14 mouse cellular contexts compared by ENCODE assay signal in the genomic region with DNA sequence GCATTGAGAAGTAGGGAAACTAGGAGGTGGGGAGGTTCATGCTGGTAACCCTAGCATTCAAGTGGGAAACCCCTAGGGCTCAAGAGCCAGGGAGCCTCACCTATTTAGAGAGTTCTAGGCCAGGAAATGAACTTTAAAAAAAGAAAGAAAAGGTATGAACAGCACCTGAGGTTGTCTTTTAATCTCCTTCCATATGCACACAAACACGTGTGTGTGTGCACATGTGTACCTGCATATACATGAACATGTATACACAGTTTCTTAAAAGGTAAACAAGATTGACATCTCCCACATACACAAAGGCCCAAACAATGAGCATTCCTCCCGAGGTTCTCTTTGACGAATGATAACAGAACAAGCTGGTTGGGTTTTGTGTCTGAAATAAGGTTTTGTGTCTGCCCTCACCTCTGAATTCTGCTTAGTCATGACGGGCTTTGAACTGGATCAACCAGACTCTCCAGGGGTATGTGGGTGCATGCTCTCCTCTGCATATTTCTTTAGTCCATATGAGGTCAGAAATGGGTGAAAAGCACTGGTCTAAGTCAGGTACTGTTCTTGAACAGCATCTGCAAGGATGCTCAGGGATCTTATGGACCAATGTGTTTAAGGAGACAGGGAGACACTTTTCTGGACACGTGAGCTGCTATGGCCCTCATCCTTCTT. TPM values are rescaled to one million over a fixed set of nuclear protein-coding genes. Genes with fewer than 3 reads are reported as not detected.
DNase-seq lines count a peak whose midpoint lies in the region; ATAC-seq and TF ChIP-seq lines count a peak whose summit lies in the region.
"Had no signal": no experiment of that assay in that cellular context is flagged by ENCODE, and none has a peak within 500 bp of the region (broad histone marks: within the 10 kb centered on the region; RNA-seq: fewer than 3 reads in every experiment).

No protein-coding gene starts in this region.

- no peak overlapping the region for H3K4me3 ChIP-seq in heart, embryonic 10.5 days
- H3K4me3 ChIP-seq in lung, postnatal 0 days (ENCODE audit: low read depth, low read length), result no peak overlapping the region
- H3K4me3 ChIP-seq in G1E (ENCODE audit: low read depth, low read length) (peak overlapping the region; percentile 15; the same call in 1 of the 2 replicates), myocyte (no peak overlapping the region)
- H3K4me3 ChIP-seq: lung, embryonic 15.5 days had no signal

- peaks cover 46% of the 10 kb centered on the region for H3K4me1 ChIP-seq in heart, embryonic 10.5 days
- H3K4me1 ChIP-seq in lung, postnatal 0 days (ENCODE audit: insufficient read depth, low read depth, low read length), result peaks cover 28% of the 10 kb centered on the region; the same call in 1 of the 2 replicates
- peaks cover 52% of the 10 kb centered on the region for H3K4me1 ChIP-seq in G1E (ENCODE audit: insufficient read depth, low read depth, low read length)

- ATAC-seq in lung, postnatal 0 days, result no peak
- no peak for ATAC-seq in G1E (ENCODE audit: extremely low read depth, insufficient number of reproducible peaks, low FRiP score, poor library complexity, severe bottlenecking)
- ATAC-seq: forebrain, embryonic 14.5 days had no signal

- peaks cover 24% of the 10 kb centered on the region for H3K79me2 ChIP-seq in myocyte (ENCODE audit: control insufficient read depth, insufficient read depth)

- no peak overlapping the region for H3K9ac ChIP-seq in lung, postnatal 0 days (replicated peaks; ENCODE audit: low read depth)
- H3K9ac ChIP-seq: heart, embryonic 15.5 days; lung, embryonic 15.5 days had no signal

- H3K36me3 ChIP-seq in heart, embryonic 10.5 days, result peaks cover 15% of the 10 kb centered on the region; the same call in 1 of the 2 replicates
- H3K36me3 ChIP-seq in lung, postnatal 0 days (ENCODE audit: insufficient read depth, low read length), result no peaks in the 10 kb centered on the region
- H3K36me3 ChIP-seq in G1E (replicated peaks), result peaks cover 31% of the 10 kb centered on the region
- H3K36me3 ChIP-seq in myocyte (ENCODE audit: control insufficient read depth, insufficient read depth), result no peaks in the 10 kb centered on the region
- H3K36me3 ChIP-seq: lung, embryonic 15.5 days had no signal

- WGBS in heart, embryonic 10.5 days, result 85% methylated on average over 5 of the region's 5 CpGs
- WGBS in lung, postnatal 0 days, result 61% methylated on average over 5 of the region's 5 CpGs

- 0 out of 2 replicates have a peak overlapping the region, but pooled peaks have one; percentile 67 for H3K27ac ChIP-seq in heart, embryonic 10.5 days
- H3K27ac ChIP-seq in lung, postnatal 0 days (ENCODE audit: low read length), result peak overlapping the region; percentile 47; the same call in 1 of the 2 replicates
- H3K27ac ChIP-seq: kidney, postnatal 0 days; lung, embryonic 15.5 days had no signal

- no peak for TF ChIP-seq CTCF in lung, postnatal 0 days (IDR thresholded peaks at IDR 0.05)
- TF ChIP-seq CTCF in G1E (IDR thresholded peaks at IDR 0.05; ENCODE audit: low read depth, low read length), result no peak

- no peak overlapping the region for H3K4me2 ChIP-seq in lung, postnatal 0 days (replicated peaks; ENCODE audit: low read depth, low read length)
- peak overlapping the region; percentile 91 for H3K4me2 ChIP-seq in myocyte (ENCODE audit: low read depth)

- no peak for TF ChIP-seq POLR2A in myocyte (IDR thresholded peaks at IDR 0.05; ENCODE audit: insufficient read length, low read depth)

- H3K27me3 ChIP-seq in heart, embryonic 10.5 days (ENCODE audit: insufficient read depth, poor library complexity, severe bottlenecking), result no peaks in the 10 kb centered on the region
- H3K27me3 ChIP-seq in lung, postnatal 0 days (replicated peaks; ENCODE audit: insufficient read depth, low read length), result no peaks in the 10 kb centered on the region
- H3K27me3 ChIP-seq in G1E (ENCODE audit: insufficient read depth, low read length), result no peaks in the 10 kb centered on the region
- no peaks in the 10 kb centered on the region for H3K27me3 ChIP-seq in myocyte (ENCODE audit: control insufficient read depth, insufficient read depth, insufficient read length)
- H3K27me3 ChIP-seq: heart, embryonic 15.5 days; lung, embryonic 15.5 days had no signal

- no peak overlapping the region for H3ac ChIP-seq in myocyte (ENCODE audit: control insufficient read depth, insufficient read length)

- DNase-seq in heart, embryonic 10.5 days (ENCODE audit: low spot score), result no peak
- DNase-seq in heart, postnatal 25 days (ENCODE audit: low spot score), result no peak
- no peak for DNase-seq in lung, postnatal 0 days (ENCODE audit: low spot score)
- DNase-seq in lung, postnatal 25 days (ENCODE audit: low spot score), result no peak
- DNase-seq in G1E (ENCODE audit: low spot score), result no peak
- DNase-seq in spleen, postnatal 10 days (ENCODE audit: low spot score in 2 of 2), result no peak
- DNase-seq in left cerebral cortex, postnatal 14 days (ENCODE audit: low spot score in 2 of 2), result no peak
- DNase-seq: B cell, adult 2 months; thymus, postnatal 25 days had no signal

- intact Hi-C loops in heart, postnatal 25 days (cut with DNase I), result no loop called here
- intact Hi-C loops in left cerebral cortex, postnatal 14 days (cut with DNase I), result no loop called here

- TF ChIP-seq EP300 in lung, postnatal 0 days (IDR thresholded peaks at IDR 0.05), result no peak

- no peaks in the 10 kb centered on the region for H3K9me3 ChIP-seq in heart, embryonic 10.5 days
- no peaks in the 10 kb centered on the region for H3K9me3 ChIP-seq in lung, postnatal 0 days (ENCODE audit: low read length)
- no peaks in the 10 kb centered on the region for H3K9me3 ChIP-seq in G1E (replicated peaks)
- H3K9me3 ChIP-seq: heart, embryonic 15.5 days; lung, embryonic 15.5 days had no signal

TF ChIP-seq in myocyte, 11 proteins besides CTCF, POLR2A, EP300 and RAD21:
- TF ChIP-seq MYOD1 (IDR thresholded peaks at IDR 0.05; ENCODE audit: control insufficient read depth in 1 of 3, insufficient read length in 2 of 3, low read depth in 2 of 3), result no peak

RNA-seq across cellular contexts. Expression of a gene that starts 2.5 kb away (rescaled TPM):
- 17.0 and 17.3 TPM in 2 replicates for polyA plus RNA-seq in heart, embryonic 10.5 days (2016; fragmentation: Nextera tagmentation; extraction: Ambion mirVana)
- 1 to 10 TPM; 5.6 to 7.5 TPM for total RNA-seq in heart, postnatal 25 days (2021)
- 16.7 and 21.5 TPM in 2 replicates for polyA plus RNA-seq in lung, postnatal 0 days (2015; fragmentation: Nextera tagmentation; extraction: Ambion mirVana)
- 5.1 and 25.4 TPM in 2 replicates for total RNA-seq in G1E (2014; fragmentation: Nextera tagmentation)
- total RNA-seq in G1E (2017), result 6.8 and 8.0 TPM in 2 replicates
- 6.5 and 6.9 TPM in 2 replicates for polyA plus RNA-seq in G1E (2012)
- 9.5 TPM for polyA plus RNA-seq in myocyte (2012; fragmentation: generic; extraction: Trizol)
- 10 to 100 TPM; 52.1 to 55.4 TPM for total RNA-seq in left cerebral cortex, postnatal 14 days (2021)

RNA-seq across cellular contexts. Expression of a gene that starts 3.5 kb away (rescaled TPM):
- polyA plus RNA-seq in heart, embryonic 10.5 days (2016; fragmentation: Nextera tagmentation; extraction: Ambion mirVana), result 5.4 and 5.5 TPM in 2 replicates
- 1 to 10 TPM; 3.4 to 4.2 TPM for total RNA-seq in heart, postnatal 25 days (2021)
- 4.1 and 4.6 TPM in 2 replicates for polyA plus RNA-seq in lung, postnatal 0 days (2015; fragmentation: Nextera tagmentation; extraction: Ambion mirVana)
- total RNA-seq in G1E (2014; fragmentation: Nextera tagmentation) (3.9 and 4.2 TPM in 2 replicates), G1E (2017) (3.8 and 4.0 TPM in 2 replicates)
- polyA plus RNA-seq in G1E (2012) (6.9 and 8.1 TPM in 2 replicates), myocyte (2012; fragmentation: generic; extraction: Trizol) (3.0 TPM)
- 1 to 10 TPM; 4.0 to 4.1 TPM for total RNA-seq in left cerebral cortex, postnatal 14 days (2021)

RNA-seq across cellular contexts. Expression of a gene that starts 58.1 kb away (rescaled TPM):
- 34.4 and 46.6 TPM in 2 replicates for polyA plus RNA-seq in heart, embryonic 10.5 days (2016; fragmentation: Nextera tagmentation; extraction: Ambion mirVana)
- total RNA-seq in heart, postnatal 25 days (2021), result 10 to 100 TPM; 78.1 to 81.2 TPM
- polyA plus RNA-seq in lung, postnatal 0 days (2015; fragmentation: Nextera tagmentation; extraction: Ambion mirVana), result 21.8 and 22.9 TPM in 2 replicates
- 13.8 and 21.5 TPM in 2 replicates for total RNA-seq in G1E (2014; fragmentation: Nextera tagmentation)
- total RNA-seq in G1E (2017), result 11.5 and 12.4 TPM in 2 replicates
- polyA plus RNA-seq in G1E (2012), result 6.8 and 7.0 TPM in 2 replicates
- polyA plus RNA-seq in myocyte (2012; fragmentation: generic; extraction: Trizol), result 50.6 TPM
- total RNA-seq in left cerebral cortex, postnatal 14 days (2021), result 10 to 100 TPM; 43.5 to 48.3 TPM
